Mouse (Mus musculus) embryonic facial prominence, embryonic 10.5 days (tissue): ENCODE measurements around the gene Olfr1383. TPM values are rescaled to one million over a fixed set of nuclear protein-coding genes. Genes with fewer than 3 reads are reported as not detected.

Experiments used
- polyA plus RNA-seq: library from polyadenylated mRNA; unstranded; fragments of >200 nt; fragmentation: Nextera tagmentation; extraction: Ambion mirVana; gene quantifications from 2 replicates; pipeline ENCODE4 v1.2.1, GENCODE M21; 2016

The Olfr1383 gene
- polyA plus RNA-seq, 1 experiment from 2014 or later, result not detected

Other genes with a start within 250 kb of the Olfr1383 start
- gene Olfr1393, start 241.3 kb upstream of the Olfr1383 start, polyA plus RNA-seq, result 0.10 TPM in 1 of 2 replicates, not detected in the other
- 0.06 TPM in 1 of 2 replicates, not detected in the other for gene Olfr1392, start 234.4 kb upstream of the Olfr1383 start, polyA plus RNA-seq
- not detected in 2 replicates for gene Olfr10, start 214.9 kb upstream of the Olfr1383 start, polyA plus RNA-seq
- not detected in 2 replicates for gene Olfr1391, start 196.9 kb upstream of the Olfr1383 start, polyA plus RNA-seq
- gene Olfr1390, start 184.5 kb upstream of the Olfr1383 start, polyA plus RNA-seq, result not detected in 2 replicates
- not detected in 2 replicates for gene Olfr1389, start 96.6 kb upstream of the Olfr1383 start, polyA plus RNA-seq
- 0.42 and 0.57 TPM in 2 replicates for gene Olfr1388, start 83.0 kb upstream of the Olfr1383 start, polyA plus RNA-seq
- not detected in 2 replicates for gene Olfr1387, start 64.3 kb upstream of the Olfr1383 start, polyA plus RNA-seq
- not detected in 2 replicates for gene Olfr1386, start 54.6 kb upstream of the Olfr1383 start, polyA plus RNA-seq
- not detected in 2 replicates for gene Olfr1385, start 30.6 kb upstream of the Olfr1383 start, polyA plus RNA-seq
- not detected in 2 replicates for gene Olfr1384, start 12.9 kb upstream of the Olfr1383 start, polyA plus RNA-seq
- gene Olfr1382, start 8.6 kb downstream of the Olfr1383 start, polyA plus RNA-seq, result not detected in 2 replicates
- not detected in 2 replicates for gene Olfr1381, start 23.8 kb downstream of the Olfr1383 start, polyA plus RNA-seq
- not detected in 2 replicates for gene Olfr1380, start 37.2 kb downstream of the Olfr1383 start, polyA plus RNA-seq
- 5.6 and 6.0 TPM in 2 replicates for gene Flt4, start 89.6 kb downstream of the Olfr1383 start, polyA plus RNA-seq
- not detected in 2 replicates for gene Scgb3a1, start 144.0 kb downstream of the Olfr1383 start, polyA plus RNA-seq
- gene Cnot6, start 193.1 kb downstream of the Olfr1383 start, polyA plus RNA-seq, result 60.7 and 61.7 TPM in 2 replicates